Mouse (Mus musculus): ENCODE results near the gene Mrc2.

- TF ChIP-seq HCFC1 (IDR thresholded peaks at IDR 0.05; ENCODE audit: borderline replicate concordance, insufficient read depth, low read length) (no peak), CHD2 (IDR thresholded peaks at IDR 0.05; ENCODE audit: low read depth, low read length) (no peak), ZNF384 (IDR thresholded peaks at IDR 0.05; ENCODE audit: low read depth, low read length) (0 out of 2 replicates have a peak, but pooled peaks have one; percentile 20), MAFK (IDR thresholded peaks at IDR 0.05; ENCODE audit: insufficient read depth, low read depth, low read length) (no peak), ZC3H11A (IDR thresholded peaks at IDR 0.05; ENCODE audit: borderline replicate concordance, low read depth, low read length) (peak; percentile 63)
Measured at GRCm38 (mm10) chr11:105345284-105345683, 52.8 kb downstream of the Mrc2 start.

Data from ES-E14 (cell line).